Mouse (Mus musculus) adrenal gland, postnatal 36 days (tissue): ENCODE results near the gene Camkv. TPM values are rescaled to one million over a fixed set of nuclear protein-coding genes. Genes with fewer than 3 reads are reported as not detected.

ENCODE experiments used
- DNase-seq, 2 experiments: peaks; one replicate each; pipeline ENCODE4 v3.0.0; 2021; ENCODE audit warnings: mixed read lengths in 1 of 2
- total RNA-seq, 2 experiments: library from RNA; stranded (reverse); gene quantifications; 2 replicates each; pipeline ENCODE4 v1.2.3; 2021

The Camkv gene
- total RNA-seq, 2 experiments from 2014 or later = 2.9 to 3.6 TPM

GRCm38 (mm10) chr9:107923021-107923420 is 12.5 kb upstream of the Camkv start:
- peak; percentile 65 to 74 for DNase-seq

- DNase-seq = peak in 1 of 2 experiments; percentile 48
Observed at GRCm38 (mm10) chr9:107923956-107924355, 11.5 kb upstream of the Camkv start.

GRCm38 (mm10) chr9:107925251-107925650 is 10.2 kb upstream of the Camkv start:
- DNase-seq = no peak

DNA sequence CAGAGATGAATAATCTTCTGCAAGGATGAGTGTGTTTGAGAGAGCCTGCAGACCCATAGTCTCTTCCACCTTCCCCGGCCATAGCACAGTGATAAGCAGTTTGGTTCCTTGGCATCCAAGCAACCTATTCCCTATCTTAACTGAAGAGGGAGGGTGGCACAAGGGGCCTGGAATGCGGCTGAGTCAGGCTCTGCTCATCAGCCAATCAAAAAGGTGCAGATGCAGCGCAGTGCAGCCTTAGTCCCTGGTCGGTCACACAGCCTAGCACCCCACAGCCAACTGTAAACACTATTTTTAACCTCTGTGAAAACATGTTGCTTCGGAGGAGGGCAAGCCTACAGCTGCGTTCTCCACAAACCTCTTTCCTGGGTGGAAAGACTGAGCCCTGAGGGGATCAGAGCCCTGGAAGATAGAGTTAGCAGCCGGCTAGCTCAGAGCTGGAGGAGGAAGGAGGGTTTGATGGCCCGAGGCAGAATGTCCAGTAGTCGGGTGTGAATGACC is 8.5 kb upstream of the Camkv start:
- DNase-seq = no peak

GRCm38 (mm10) chr9:107927749-107928148 is 7.7 kb upstream of the Camkv start:
- DNase-seq = no peak

GRCm38 (mm10) chr9:107928169-107928568 is 7.3 kb upstream of the Camkv start, which contains the start of gene Actl11:
Actl11 (plus strand) TSS chr9:107928469.
- DNase-seq = no peak

DNA sequence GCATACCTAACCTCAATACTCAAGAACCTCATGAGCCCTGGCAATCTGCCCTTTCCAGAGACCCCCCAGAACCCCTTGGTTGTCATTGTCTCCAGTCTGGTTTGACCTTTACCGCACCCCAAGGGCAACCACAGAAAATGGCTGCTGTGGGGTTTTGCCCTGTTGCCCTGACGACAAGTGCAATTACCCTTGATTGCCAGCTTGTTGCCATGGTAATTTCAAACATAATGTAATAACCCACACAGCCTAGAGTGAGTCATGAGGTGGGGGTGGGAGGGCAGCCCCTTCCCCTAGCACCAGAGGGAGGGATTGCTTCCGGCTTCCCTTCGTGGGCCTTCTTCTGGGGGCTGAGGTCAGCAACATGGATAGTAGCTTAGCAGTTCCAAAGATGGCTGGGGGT is 3.3 kb upstream of the Camkv start:
- DNase-seq = no peak

GRCm38 (mm10) chr9:107934146-107934545 is 1.3 kb upstream of the Camkv start:
- DNase-seq = no peak

DNA sequence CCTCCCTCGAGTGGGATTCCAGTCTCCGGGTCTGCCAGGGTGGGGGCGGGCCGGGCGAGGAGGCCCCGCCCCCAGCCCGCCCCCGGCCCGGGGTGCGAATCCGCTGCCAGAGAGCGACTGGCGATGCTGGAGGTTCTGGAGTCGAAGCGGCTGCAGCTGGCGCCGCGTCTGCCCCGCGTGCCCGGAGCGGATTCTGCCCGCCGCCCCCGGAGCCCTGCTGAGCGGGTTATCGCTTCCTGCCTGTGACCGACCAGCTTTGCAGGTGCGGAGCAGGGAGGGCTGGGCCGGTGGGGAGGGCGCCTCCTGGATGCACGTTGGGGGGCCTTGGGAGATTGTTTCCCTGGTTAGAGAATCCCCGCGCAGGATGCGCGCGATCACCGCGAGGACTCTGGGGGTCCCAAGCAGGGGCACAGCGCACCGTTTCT is 328 bp downstream of the Camkv start:
- peak; percentile 36 to 53 for DNase-seq

DNA sequence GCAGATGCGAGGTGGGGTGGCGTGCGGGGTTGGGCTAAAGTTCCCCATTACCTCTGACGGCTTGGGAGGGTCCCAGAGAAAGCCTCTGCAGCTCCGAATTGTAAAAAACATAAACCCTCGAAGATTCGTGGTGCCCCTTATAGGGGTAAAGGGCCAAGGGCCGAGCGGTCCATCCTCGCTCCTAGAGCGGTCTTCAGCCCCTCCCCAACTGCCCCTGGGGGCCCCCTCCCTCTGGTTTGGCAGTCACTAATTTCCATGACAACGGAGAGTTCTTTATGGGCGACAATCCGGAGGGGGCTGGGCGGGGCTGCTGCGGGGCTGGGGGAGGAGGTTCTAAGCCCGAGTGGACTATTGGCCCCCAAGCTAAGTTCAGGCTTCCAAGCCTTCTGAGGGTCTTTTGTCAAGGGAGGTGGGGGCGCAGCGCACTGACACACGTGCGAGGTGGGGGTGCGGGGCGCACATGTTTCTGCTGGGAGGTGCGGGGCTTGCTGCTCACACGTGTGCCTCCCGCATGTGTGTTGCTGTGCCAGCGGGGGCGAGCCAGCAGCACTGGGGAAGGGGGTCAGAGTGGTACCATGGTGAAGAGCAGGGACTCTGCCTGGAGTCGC is 845 bp downstream of the Camkv start:
- DNase-seq = peak in 1 of 2 experiments; percentile 29

GRCm38 (mm10) chr9:107936831-107937230 is 1.4 kb downstream of the Camkv start:
- DNase-seq = no peak

DNA sequence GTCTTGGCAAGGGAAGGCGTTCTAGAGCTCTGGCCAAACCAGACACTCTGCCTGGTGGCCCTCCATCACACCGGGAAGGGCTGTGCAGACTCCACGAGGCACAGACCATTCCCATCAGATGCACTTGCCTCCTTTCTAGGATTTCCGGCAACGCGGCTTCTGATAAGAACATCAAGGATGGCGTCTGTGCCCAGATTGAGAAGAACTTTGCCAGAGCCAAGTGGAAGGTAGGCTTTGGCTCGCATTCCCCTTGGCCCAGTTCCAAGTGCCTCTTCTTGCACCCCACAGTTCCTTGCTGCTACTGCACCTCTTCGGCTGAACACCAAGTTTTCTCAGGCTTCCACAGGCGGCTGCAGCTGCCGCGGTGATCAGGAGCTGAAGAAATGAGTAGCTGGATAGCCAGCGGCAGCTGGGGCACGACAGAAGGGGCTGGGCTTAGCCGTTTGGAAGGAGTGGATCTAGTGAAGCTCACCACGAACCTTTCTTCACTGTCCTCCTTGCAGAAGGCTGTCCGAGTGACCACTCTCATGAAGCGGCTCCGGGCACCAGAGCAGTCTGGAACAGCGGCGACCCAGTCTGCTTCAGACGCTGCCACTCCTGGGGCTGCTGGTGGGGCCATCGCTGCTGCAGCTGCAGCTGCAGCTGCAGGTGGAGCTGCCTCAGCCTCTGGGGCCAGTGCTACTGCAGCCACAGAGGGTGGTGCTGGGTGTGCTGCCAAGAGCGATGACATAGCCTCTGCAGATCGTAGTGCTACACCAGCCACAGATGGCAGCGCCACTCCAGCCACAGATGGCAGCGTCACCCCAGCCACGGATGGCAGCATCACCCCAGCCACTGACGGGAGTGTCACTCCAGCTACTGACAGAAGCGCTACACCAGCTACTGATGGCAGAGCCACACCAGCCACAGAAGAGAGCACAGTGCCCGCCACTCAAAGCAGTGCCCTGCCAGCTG is 12.0 kb downstream of the Camkv start:
- DNase-seq = no peak

DNA sequence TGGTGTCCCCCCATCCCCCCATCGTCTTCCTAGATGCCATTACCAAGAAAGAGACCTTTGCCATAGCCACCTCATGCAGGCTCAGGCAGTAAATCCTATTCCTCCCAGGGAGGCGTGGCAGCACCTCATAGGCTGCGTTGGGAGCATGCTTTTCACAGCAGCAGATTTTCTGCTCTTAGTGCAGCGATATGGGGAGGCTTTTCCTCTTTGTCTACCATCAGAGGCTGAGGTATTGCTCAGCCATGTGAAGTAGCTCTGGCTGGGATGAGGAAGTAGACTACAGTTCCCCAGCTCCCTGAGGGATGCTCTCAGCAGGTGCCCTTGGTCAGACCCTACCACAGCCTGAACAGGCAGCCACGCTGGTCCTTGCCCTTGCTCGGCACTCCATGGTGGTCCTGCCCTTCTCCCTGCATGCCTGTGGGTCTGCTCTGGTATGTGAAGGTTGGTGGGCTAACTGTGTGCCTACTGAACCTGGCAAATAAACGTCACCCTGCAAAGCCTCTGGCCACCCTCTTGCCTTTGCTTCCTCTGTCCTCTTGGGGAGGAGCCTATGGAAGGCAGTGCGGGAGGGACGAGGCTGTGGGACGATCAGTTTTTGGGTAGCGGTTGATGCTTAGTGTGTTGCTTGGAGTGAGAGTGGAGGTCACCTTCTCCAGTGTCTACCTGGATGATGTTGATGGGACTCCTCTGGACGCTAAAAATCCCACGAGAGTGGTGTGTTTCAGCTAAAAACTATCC is 13.9 kb downstream of the Camkv start:
- no peak for DNase-seq

- DNase-seq = no peak
Observed at GRCm38 (mm10) chr9:107949922-107950235, 14.4 kb downstream of the Camkv start, which contains the start of gene Traip. Traip (plus strand) TSS chr9:107950136.

DNA sequence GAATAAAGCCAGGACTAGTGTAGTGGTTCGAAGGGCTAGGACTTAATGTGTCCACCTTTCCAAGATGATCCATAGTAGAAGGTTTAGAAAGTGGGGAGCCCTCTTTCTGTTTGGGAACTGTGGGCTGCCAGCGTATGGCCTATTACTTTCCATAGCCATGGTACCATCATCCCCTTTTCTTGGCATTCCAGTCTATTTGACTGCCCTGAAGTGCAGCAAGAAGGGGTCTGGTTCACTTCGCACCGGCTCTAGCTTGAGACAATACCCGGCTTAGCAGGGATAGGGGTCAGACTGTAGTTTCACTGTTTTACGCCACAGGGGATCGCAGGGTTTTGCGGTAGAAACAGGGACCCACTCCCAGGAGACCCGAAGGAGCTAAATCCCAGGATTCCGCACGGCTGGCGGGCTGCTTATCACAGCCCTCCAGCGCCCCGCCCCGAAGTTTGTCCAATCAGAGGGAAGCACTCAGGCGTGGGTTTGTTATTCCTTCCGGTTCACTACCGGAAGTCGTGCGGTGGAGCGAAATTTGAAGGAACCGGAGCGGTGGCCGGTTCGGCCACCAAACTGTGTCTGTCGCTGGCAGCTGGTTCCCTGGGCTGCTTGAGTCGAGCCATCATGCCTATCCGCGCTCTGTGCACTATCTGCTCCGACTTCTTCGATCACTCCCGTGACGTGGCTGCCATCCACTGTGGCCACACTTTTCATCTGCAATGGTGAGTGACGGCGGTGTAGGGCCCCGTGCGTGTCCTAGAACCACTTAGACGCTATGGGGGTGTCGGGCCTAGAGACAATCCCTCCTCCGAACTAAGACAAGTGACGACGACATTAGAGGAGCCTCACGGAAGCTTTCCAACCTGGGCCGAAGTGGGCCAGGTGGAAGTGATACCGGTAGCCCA is 15.2 kb downstream of the Camkv start:
- DNase-seq = peak; percentile 95 to 96

DNA sequence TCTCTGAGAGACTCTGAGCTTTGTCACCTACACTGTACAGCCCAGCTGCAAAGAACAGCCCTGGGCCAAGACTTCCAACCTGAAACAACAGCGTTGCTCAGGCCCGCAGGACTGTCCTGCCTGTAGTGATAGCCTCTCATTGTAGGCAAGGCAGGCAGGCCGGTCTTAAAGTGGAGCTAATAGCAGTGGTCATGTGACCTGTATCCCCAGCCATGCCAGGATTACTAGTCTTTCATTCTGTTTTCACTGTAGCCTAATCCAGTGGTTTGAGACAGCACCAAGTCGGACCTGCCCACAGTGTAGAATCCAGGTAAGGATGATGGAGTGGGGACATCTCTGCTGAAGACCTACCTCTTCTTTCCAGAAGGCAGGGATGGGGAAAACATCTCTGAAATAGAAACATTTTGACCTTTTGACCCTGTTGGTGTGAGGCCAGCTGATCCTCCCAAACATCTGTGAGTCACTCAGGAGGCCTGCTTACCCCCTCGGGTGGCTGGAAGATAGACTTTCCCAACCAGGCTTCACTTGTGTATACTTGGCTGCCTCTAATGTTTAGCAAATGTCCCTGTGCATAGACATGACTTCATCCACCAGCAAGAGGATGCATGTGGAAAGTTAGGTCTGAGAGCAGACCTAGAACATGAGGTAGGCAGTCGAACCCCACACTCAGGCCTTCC is 20.3 kb downstream of the Camkv start:
- no peak for DNase-seq

GRCm38 (mm10) chr9:107957141-107957540 is 21.7 kb downstream of the Camkv start:
- no peak for DNase-seq

DNA sequence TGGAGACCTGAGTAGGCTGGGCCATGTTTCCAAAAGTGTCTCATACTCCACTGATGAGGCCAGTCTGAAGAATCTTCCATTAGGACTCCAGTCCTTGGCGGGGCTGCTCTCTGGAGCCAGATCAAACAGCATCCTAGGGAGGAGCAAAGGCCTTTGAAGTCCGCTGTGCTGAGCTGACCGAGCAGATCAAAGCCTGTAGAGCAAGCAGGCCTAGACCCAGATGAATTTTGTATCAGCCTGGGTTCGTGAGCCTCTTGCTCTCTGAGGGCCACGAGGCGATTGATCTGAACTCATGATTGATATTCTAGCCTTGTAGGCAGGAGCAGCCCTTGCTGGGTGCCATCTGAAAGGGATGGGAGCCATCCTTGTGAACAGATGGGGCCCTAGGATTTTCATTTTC is 24.4 kb downstream of the Camkv start:
- peak; percentile 58 to 62 for DNase-seq

DNA sequence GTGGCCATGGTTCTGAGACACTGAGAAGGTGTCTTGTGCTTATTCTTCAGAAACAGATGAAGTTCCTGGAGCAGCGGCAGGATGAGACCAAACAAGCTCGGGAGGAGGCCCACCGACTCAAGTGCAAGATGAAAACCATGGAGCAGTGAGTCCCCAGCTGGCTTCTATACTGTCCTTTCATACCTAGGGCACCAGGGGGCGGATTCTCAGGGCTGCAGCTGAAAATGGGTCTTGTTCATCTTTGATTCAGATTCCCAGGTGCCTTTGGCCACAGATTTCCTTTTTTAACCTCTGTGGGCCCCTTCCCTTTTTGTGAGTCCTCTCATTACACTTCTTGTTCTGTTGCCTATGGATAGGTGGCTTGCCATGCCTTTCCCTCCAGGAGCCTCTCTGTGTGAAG is 25.5 kb downstream of the Camkv start:
- DNase-seq = no peak

- no peak for DNase-seq
Observed at GRCm38 (mm10) chr9:107961351-107961762, 25.9 kb downstream of the Camkv start.

- peak in 1 of 2 experiments; percentile 49 for DNase-seq
Observed at GRCm38 (mm10) chr9:107961881-107962280, 26.4 kb downstream of the Camkv start.
